Mouse (Mus musculus) olfactory bulb, adult 2 months (tissue): ENCODE measurements around the gene Nkain4. TPM values are rescaled to one million over a fixed set of nuclear protein-coding genes. Genes with fewer than 3 reads are reported as not detected.
A peak's percentile ranks its signal among the peaks of the same experiment; 100 is the strongest.

ENCODE experiments used
- H3K27ac ChIP-seq: fragments of 200-500 bp; 2 replicates; pipeline ENCODE4 v1.5.1; 2012; ENCODE audit warnings: low read depth, low read length; ENCODE audit not compliant: insufficient read depth
- H3K4me1 ChIP-seq: fragments of 200-500 bp; 2 replicates; pipeline ENCODE4 v1.6.1; 2012; ENCODE audit warnings: low read length; ENCODE audit not compliant: control insufficient read depth, insufficient read depth
- H3K4me3 ChIP-seq: fragments of 200-500 bp; 2 replicates; pipeline ENCODE4 v1.5.1; 2012; ENCODE audit warnings: mild to moderate bottlenecking, low read depth, low read length, moderate library complexity; ENCODE audit not compliant: insufficient read depth
- CTCF ChIP-seq: fragments of 200-500 bp; IDR thresholded peaks from 2 replicates; pipeline ENCODE4 v1.5.1; 2012; ENCODE audit warnings: low read depth, mild to moderate bottlenecking, low read length, moderate library complexity; ENCODE audit not compliant: insufficient read depth
- POLR2A ChIP-seq: fragments of 200-500 bp; IDR thresholded peaks from 2 replicates; pipeline ENCODE4 v1.6.1; 2012; ENCODE audit warnings: mild to moderate bottlenecking, low read depth, low read length, moderate library complexity; ENCODE audit not compliant: insufficient read depth
- WGBS: fragments of 180-500 bp; shearing (Covaris S2); methylation state at CpG from one replicate; pipeline ENCODE4 v1.1.7; 2018; 5-methylcytosine and 5-hydroxymethylcytosine counted together
- polyA plus RNA-seq: library from polyadenylated mRNA; stranded (reverse); fragments of >200 nt; gene quantifications from 2 replicates; pipeline ENCODE4 v1.2.4, GENCODE M21; 2012; ENCODE audit warnings: low replicate concordance; ENCODE audit not compliant: missing spikeins, insufficient read depth, insufficient read length

Gene Nkain4
- polyA plus RNA-seq, 1 experiment, result not detected

- WGBS, result 33% methylated on average over 15 of the region's 15 CpGs
- TF ChIP-seq CTCF, result no peak
- peak; percentile 31 for TF ChIP-seq POLR2A
- Histone ChIP-seq H3K4me1 (peaks cover 29% of the 10 kb centered on the region), H3K27ac (peak overlapping the region; percentile 88), H3K4me3 (no peak overlapping the region)
Observed at GRCm38 (mm10) chr2:180896819-180897625, 57.5 kb downstream of the Nkain4 start.

- no peak for TF ChIP-seq CTCF
- no peak for TF ChIP-seq POLR2A
- peak overlapping the region; percentile 42 for H3K4me3 ChIP-seq
- peaks cover 29% of the 10 kb centered on the region for H3K4me1 ChIP-seq
- H3K27ac ChIP-seq, result peak overlapping the region; percentile 88
- 31% methylated on average over 11 of the region's 11 CpGs for WGBS
Observed at GRCm38 (mm10) chr2:180895837-180896525, 58.5 kb downstream of the Nkain4 start.

- H3K4me3 ChIP-seq, result peak overlapping the region; percentile 42
- peaks cover 31% of the 10 kb centered on the region for H3K4me1 ChIP-seq
- H3K27ac ChIP-seq, result peak overlapping the region; percentile 88
- TF ChIP-seq CTCF, result no peak
- no peak for TF ChIP-seq POLR2A
- 19% methylated on average over 3 of the region's 3 CpGs for WGBS
Observed at GRCm38 (mm10) chr2:180895321-180895720, 59.2 kb downstream of the Nkain4 start.

GRCm38 (mm10) chr2:180894734-180895133 lies 59.8 kb downstream of the Nkain4 start:
- Histone ChIP-seq H3K4me3 (peak overlapping the region; percentile 87), H3K27ac (peak overlapping the region; percentile 97), H3K4me1 (peaks cover 37% of the 10 kb centered on the region)
- TF ChIP-seq POLR2A, result no peak
- peak; percentile 95 for TF ChIP-seq CTCF
- WGBS, result under 1% methylated on average over 13 of the region's 13 CpGs

GRCm38 (mm10) chr2:180894029-180894623 lies 60.4 kb downstream of the Nkain4 start:
- Histone ChIP-seq H3K4me3 (peak overlapping the region; percentile 87), H3K4me1 (peaks cover 43% of the 10 kb centered on the region), H3K27ac (peak overlapping the region; percentile 97)
- no peak for TF ChIP-seq CTCF
- no peak for TF ChIP-seq POLR2A
- under 1% methylated on average over 57 of the region's 57 CpGs for WGBS

- WGBS, result under 1% methylated on average over 50 of the region's 50 CpGs
- H3K4me3 ChIP-seq, result peak overlapping the region; percentile 87
- H3K4me1 ChIP-seq, result peaks cover 45% of the 10 kb centered on the region
- TF ChIP-seq POLR2A, result no peak
- no peak for TF ChIP-seq CTCF
- peak overlapping the region; percentile 97 for H3K27ac ChIP-seq
Observed at GRCm38 (mm10) chr2:180893537-180894028, 60.9 kb downstream of the Nkain4 start.

GRCm38 (mm10) chr2:180892841-180893521 lies 61.5 kb downstream of the Nkain4 start:
- H3K4me1 ChIP-seq, result peaks cover 43% of the 10 kb centered on the region
- peak overlapping the region; percentile 98 for H3K27ac ChIP-seq
- under 1% methylated on average over 97 of the region's 97 CpGs for WGBS
- peak overlapping the region; percentile 87 for H3K4me3 ChIP-seq
- no peak for TF ChIP-seq CTCF
- TF ChIP-seq POLR2A, result peak; percentile 96

GRCm38 (mm10) chr2:180891835-180892323 lies 62.6 kb downstream of the Nkain4 start:
- peaks cover 37% of the 10 kb centered on the region for H3K4me1 ChIP-seq
- WGBS, result 6% methylated on average over 9 of the region's 9 CpGs

More at GRCm38 (mm10) chr2:180891835-180892323, 62.6 kb downstream of the Nkain4 start:
- peak overlapping the region; percentile 83 for H3K4me3 ChIP-seq
- peak overlapping the region; percentile 98 for H3K27ac ChIP-seq
- TF ChIP-seq POLR2A (no peak), CTCF (no peak)
